Mouse (Mus musculus) forebrain, embryonic 16.5 days (tissue): Measurements from ENCODE around the gene Esf1. TPM values are rescaled to one million over a fixed set of nuclear protein-coding genes. Genes with fewer than 3 reads are reported as not detected.
"Not testable (repeated sequence)": the region's sequence is repeated elsewhere in the genome, so short reads cannot be mapped to it uniquely, and the experiment has no call there.

ENCODE experiments used
- ATAC-seq: fragments of 200-750 bp; cut with Nextera tagmentation; 2 replicates; pipeline ENCODE4 v1.8.0; 2017; ENCODE audit warnings: mild to moderate bottlenecking, moderate library complexity
- H3K27ac ChIP-seq: fragments of 300-500 bp; sonication (generic); 2 replicates; pipeline ENCODE4 v1.5.1; 2014; ENCODE audit warnings: low read length, control low read depth
- H3K27me3 ChIP-seq: fragments of 300-500 bp; sonication (generic); replicated peaks from 2 replicates; pipeline ENCODE4 v1.6.1; 2014; ENCODE audit warnings: low read length; ENCODE audit not compliant: control insufficient read depth, insufficient read depth
- H3K36me3 ChIP-seq: fragments of 300-500 bp; sonication (generic); 2 replicates; pipeline ENCODE4 v1.6.1; 2014; ENCODE audit not compliant: control insufficient read depth, insufficient read depth
- H3K4me1 ChIP-seq: fragments of 300-500 bp; sonication (generic); replicated peaks from 2 replicates; pipeline ENCODE4 v1.6.1; 2014; ENCODE audit warnings: low read length; ENCODE audit not compliant: control insufficient read depth, insufficient read depth
- H3K4me2 ChIP-seq: fragments of 300-500 bp; sonication (generic); 2 replicates; pipeline ENCODE4 v1.6.1; 2014; ENCODE audit warnings: mild to moderate bottlenecking, low read length, control low read depth
- H3K4me3 ChIP-seq: fragments of 300-500 bp; sonication (generic); replicated peaks from 2 replicates; pipeline ENCODE4 v1.5.1; 2014; ENCODE audit warnings: mild to moderate bottlenecking, low read length, control low read depth
- H3K9ac ChIP-seq: fragments of 300-500 bp; sonication (generic); replicated peaks from 2 replicates; pipeline ENCODE4 v1.6.1; 2014; ENCODE audit warnings: low read depth, low read length, control low read depth
- H3K9me3 ChIP-seq: fragments of 300-500 bp; sonication (generic); 2 replicates; pipeline ENCODE4 v1.6.1; 2016; ENCODE audit warnings: low read length; ENCODE audit not compliant: control insufficient read depth
- WGBS: fragments of 180-500 bp; shearing (Covaris S2); extraction: QIAGEN DNeasy Blood & Tissue Kit; methylation state at CpG from one replicate; pipeline ENCODE4 v1.1.7; 2014; 5-methylcytosine and 5-hydroxymethylcytosine counted together
- polyA plus RNA-seq: library from polyadenylated mRNA; unstranded; fragments of >200 nt; fragmentation: Nextera tagmentation; extraction: Ambion mirVana; gene quantifications from 2 replicates; pipeline ENCODE4 v1.2.1, GENCODE M21; 2015

Gene Esf1
- polyA plus RNA-seq, 1 experiment from 2014 or later = 20.5 TPM

DNA sequence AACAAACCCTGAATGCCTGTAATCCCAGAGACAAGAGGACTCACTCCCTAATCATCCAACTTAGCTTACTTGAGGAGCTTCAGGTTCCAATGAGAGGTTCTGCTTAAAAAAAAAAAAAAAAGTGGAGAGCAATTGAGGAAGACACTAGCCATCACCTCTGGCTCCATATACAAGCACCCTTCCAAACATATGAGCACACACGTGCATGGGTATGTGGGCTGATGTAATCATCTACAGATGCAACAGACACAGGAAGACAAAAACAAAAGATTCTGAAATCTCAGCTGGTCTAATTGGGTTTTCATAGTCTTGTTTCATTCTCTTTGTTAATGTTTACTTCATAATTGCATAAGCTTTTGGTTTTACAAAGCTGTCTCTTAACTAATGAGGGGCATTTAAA lies 1.3 kb downstream of the Esf1 start:
- Histone ChIP-seq H3K4me1 (peaks cover 14% of the 10 kb centered on the region), H3K4me2 (no peak overlapping the region), H3K4me3 (no peak overlapping the region), H3K27ac (no peak overlapping the region), H3K9me3 (no peaks in the 10 kb centered on the region), H3K36me3 (peaks cover 15% of the 10 kb centered on the region), H3K9ac (no peak overlapping the region), H3K27me3 (no peaks in the 10 kb centered on the region)
- WGBS = 83% methylated on average over 1 of the region's 1 CpGs
- no peak for ATAC-seq

DNA sequence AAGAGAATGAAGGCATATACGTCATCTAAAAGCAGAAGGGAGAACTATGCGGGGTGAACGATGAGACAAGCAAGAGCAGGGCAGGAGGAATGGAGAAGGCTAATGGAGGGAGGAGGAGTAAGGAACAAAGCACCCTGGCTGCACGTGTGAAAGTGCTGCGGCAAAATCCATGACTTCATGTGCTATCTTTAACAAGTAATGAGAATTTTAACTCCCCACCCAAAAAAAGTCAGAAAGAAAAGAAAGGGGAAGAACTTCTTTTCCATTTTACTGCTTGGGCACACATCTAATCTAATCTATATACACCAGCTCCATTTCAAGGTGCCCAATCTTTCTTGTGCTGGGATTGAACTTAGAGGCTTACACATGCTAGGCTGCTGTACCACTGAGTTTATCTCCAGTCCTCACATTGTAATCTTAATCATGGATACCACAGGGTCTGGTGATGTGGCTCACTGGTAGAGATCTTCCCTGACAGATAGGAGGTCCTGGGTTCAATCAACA lies 7.0 kb downstream of the Esf1 start:
- Histone ChIP-seq H3K4me1 (no peaks in the 10 kb centered on the region), H3K9me3 (no peaks in the 10 kb centered on the region), H3K27me3 (no peaks in the 10 kb centered on the region), H3K4me2 (no peak overlapping the region), H3K4me3 (no peak overlapping the region), H3K9ac (no peak overlapping the region), H3K27ac (no peak overlapping the region), H3K36me3 (peaks cover 18% of the 10 kb centered on the region)
- no peak for ATAC-seq
- WGBS = 95% methylated on average over 5 of the region's 5 CpGs

DNA sequence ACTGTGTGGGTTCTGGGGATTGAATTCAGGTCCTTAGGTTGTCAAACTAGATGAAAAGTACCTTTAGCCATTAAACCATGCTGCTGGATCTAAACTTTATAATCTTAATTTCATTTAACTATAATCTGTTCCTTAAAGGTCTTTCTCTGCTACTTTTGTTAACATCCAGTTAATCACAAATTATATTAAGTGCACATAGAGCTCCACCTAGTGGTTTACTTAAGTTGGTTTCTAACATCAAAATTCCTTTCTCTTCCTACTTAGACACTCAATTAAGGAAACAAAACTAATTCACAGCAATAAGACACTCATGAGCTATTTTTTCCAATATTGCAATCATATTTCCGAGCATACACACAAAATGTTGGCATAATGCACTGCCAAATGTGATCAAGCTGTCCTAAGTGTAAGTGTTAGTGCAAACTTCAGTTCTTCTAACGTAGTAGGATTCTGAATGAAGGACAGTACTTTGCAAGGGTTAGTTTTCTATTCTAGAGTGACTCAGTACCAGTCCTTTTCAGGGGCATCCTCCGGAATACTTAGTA lies 11.1 kb downstream of the Esf1 start:
- 82% methylated on average over 3 of the region's 3 CpGs for WGBS
- H3K9me3 ChIP-seq = no peaks in the 10 kb centered on the region
- H3K9ac ChIP-seq = no peak overlapping the region
- no peak overlapping the region for H3K4me3 ChIP-seq
- no peak overlapping the region for H3K27ac ChIP-seq
- no peaks in the 10 kb centered on the region for H3K4me1 ChIP-seq
- ATAC-seq = no peak
- H3K27me3 ChIP-seq = no peaks in the 10 kb centered on the region
- peaks cover 13% of the 10 kb centered on the region; the same call in 1 of the 2 replicates for H3K36me3 ChIP-seq
- no peak overlapping the region for H3K4me2 ChIP-seq

DNA sequence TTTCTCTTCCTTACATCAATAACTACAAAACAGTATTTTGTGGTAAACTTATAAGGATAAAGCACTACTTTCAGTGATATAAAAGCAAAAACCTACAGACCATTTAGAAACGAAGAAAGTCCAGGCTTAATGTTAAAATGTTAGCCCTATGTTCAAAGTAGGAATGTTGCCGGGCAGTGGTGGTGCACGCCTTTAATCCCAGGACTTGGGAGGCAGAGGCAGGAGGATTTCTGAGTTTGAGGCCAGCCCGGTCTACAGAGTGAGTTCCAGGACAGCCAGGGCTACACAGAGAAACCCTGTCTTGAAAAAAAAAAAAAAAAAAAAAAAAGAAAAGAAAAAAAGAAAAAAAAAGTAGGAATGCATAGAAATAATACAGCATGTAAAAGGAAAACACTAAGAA lies 18.6 kb downstream of the Esf1 start, which contains the start of gene Gm17374:
Gene Gm17374, plus strand, starts transcription at position 301 of the 400 bp plus-strand sequence.
- peaks cover 14% of the 10 kb centered on the region; the same call in 1 of the 2 replicates for H3K36me3 ChIP-seq
- H3K9me3 ChIP-seq, H3K9ac ChIP-seq, H3K27ac ChIP-seq, ATAC-seq, H3K4me1 ChIP-seq, H3K4me2 ChIP-seq, H3K27me3 ChIP-seq, H3K4me3 ChIP-seq: not testable (repeated sequence)
- 93% methylated on average over 4 of the region's 4 CpGs for WGBS

DNA sequence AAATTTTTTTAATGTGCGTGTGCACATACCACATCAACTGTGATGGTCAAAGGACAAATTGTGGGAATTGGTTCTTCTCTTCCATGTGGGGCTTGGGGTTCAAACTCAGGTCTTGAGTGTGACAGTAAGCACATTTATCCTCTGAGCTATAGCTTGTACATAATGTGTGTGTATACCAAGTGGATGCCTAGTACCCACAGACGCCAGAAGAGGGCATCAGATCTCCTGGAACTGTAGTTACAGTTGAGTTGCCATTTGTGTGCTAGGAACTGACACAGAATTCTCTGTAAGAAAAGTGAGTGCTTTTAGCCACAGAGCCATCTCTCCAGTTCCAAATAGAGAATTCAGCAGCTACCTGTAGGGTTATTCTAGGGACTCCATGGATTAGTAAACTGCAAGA lies 44.8 kb downstream of the Esf1 start:
- Histone ChIP-seq H3K36me3 (peaks cover 19% of the 10 kb centered on the region), H3K4me1 (no peaks in the 10 kb centered on the region), H3K9me3 (no peaks in the 10 kb centered on the region), H3K4me3 (no peak overlapping the region), H3K27ac (no peak overlapping the region), H3K4me2 (no peak overlapping the region), H3K27me3 (no peaks in the 10 kb centered on the region), H3K9ac (no peak overlapping the region)
- 82% methylated on average over 2 of the region's 2 CpGs for WGBS
- no peak for ATAC-seq

DNA sequence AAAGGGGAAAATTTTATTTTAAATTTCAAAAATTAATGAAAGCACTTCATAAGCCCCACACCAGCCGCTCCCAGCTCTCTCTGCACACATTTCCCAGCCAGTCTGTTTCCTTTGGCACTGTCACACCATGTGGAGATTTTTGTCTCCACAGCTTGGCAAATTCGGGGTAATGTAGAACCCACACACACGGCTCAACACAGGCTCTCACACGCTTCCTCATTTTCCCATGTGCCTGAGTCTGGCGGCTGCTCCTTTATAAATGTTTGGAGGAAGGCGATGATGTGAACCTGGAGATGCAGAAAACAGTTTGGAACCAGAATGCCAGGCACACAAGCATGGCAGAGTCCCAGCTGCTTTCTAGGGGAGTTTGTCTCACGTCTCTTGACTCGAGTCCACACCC lies 56.5 kb downstream of the Esf1 start:
- Histone ChIP-seq H3K4me3 (no peak overlapping the region), H3K9me3 (no peaks in the 10 kb centered on the region), H3K27ac (no peak overlapping the region), H3K4me1 (no peaks in the 10 kb centered on the region), H3K4me2 (no peak overlapping the region), H3K27me3 (no peaks in the 10 kb centered on the region), H3K36me3 (no peaks in the 10 kb centered on the region), H3K9ac (no peak overlapping the region)
- peak; percentile 87 for ATAC-seq
- 72% methylated on average over 8 of the region's 8 CpGs for WGBS

DNA sequence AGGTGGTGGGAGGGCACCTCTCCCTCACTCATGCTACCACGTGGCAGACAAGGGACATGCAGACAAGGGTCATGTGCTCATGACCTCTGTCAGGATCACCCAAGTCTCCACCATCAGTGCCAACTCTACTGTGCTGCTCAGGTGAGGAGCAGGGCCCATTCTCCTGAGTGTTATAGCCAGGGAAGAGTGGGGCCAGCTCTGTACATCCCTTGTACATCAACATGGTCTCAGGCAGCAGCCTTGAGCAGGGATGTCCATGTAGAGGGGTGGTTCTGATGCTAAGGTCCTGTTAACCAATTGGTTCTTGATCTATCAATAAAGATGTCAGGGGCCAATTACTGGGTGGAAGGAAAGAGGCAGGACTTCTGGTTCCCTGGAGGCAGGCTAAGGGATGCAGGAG lies 61.4 kb downstream of the Esf1 start:
- whole genome bisulfite sequencing = 41% methylated on average over 1 of the region's 1 CpGs
- Histone ChIP-seq H3K4me3 (no peak overlapping the region), H3K9ac (no peak overlapping the region), H3K27ac (no peak overlapping the region), H3K27me3 (no peaks in the 10 kb centered on the region), H3K4me2 (no peak overlapping the region), H3K9me3 (no peaks in the 10 kb centered on the region), H3K36me3 (no peaks in the 10 kb centered on the region), H3K4me1 (no peaks in the 10 kb centered on the region)
- ATAC-seq = no peak

DNA sequence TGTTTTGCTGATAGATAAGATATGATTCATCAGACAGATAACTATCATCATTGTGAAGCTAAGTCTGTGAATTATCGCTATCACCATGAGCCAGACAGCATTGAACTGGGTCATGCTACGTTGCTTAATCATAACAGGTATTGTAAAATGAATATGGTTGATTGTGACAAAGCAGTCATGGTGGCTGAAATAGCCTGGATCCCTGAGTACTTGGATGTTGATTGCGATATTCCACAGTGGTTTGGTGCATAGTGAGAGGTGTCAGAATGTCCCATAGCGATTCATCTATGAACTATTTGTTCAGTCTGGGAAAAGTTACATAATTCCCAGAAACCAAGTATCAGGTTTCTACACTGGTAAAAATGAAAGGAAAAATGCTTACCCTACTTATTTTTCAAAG lies 62.7 kb downstream of the Esf1 start:
- Histone ChIP-seq H3K4me2 (no peak overlapping the region), H3K36me3 (no peaks in the 10 kb centered on the region), H3K4me1 (no peaks in the 10 kb centered on the region), H3K4me3 (no peak overlapping the region), H3K9me3 (no peaks in the 10 kb centered on the region), H3K27me3 (no peaks in the 10 kb centered on the region), H3K27ac (no peak overlapping the region), H3K9ac (no peak overlapping the region)
- no peak for ATAC-seq
- 90% methylated on average over 4 of the region's 4 CpGs for WGBS

DNA sequence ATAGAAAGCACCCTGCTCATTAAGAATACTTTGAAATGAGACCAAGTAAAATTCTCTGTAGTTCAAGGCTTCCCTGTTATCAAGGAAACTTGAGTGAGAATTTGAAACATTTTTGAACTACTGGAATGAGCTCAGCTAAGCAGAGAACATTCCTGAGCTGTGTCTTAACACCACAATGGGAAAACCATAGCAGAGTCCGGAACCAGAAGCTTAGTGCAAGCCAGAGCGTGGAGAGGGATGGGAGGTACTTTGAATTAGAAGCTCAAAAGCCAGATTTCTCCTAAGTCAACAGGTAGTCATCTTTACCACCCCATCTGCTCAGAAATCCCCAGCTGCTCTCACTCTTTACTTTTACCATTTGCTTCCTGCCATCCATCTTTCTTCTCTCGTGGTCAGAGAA lies 65.4 kb downstream of the Esf1 start:
- Histone ChIP-seq H3K4me3 (no peak overlapping the region), H3K9me3 (no peaks in the 10 kb centered on the region), H3K36me3 (no peaks in the 10 kb centered on the region), H3K4me2 (no peak overlapping the region), H3K27me3 (no peaks in the 10 kb centered on the region), H3K9ac (no peak overlapping the region), H3K27ac (no peak overlapping the region), H3K4me1 (no peaks in the 10 kb centered on the region)
- ATAC-seq = no peak
- 59% methylated on average over 3 of the region's 3 CpGs for WGBS
